Mouse (Mus musculus): ENCODE results near the gene Nat10.

DNA sequence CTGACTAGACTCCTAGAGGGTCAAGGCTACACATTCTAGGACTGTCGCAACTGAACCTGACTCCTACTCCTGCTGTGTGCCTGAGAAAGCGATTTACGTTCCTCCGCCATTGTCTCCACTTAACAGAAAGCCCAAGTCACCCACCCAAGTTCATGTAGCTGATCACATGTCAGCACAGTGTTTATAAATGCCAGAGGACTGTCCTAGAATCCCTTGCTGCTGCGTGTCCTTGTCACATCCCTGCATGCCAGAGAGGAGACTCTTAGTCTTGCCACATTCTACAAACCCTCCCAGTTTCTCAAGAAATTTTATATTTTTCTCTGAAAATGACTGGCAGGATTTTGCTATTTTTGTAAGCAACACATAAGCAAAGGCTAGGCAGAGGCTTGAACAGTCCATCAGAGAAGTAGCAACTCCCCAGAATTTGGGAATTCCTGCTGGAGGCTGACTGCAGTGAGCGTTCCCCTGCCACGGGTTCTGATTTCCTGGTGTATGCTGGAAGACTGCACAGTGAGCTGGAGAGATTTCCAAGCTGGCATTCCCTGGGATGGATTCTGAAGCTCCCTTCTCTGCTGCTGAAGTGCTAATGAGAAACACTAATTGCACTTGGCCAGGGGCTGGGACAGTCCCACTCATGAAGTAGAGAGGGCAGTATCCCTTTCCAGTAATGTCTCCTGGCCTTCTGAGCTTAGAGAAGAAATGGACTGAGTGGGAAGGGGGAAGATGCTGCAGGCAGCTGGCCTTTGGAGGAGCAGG, 83.3 kb downstream of the Nat10 start:
- TF ChIP-seq CTCF (IDR thresholded peaks at IDR 0.05) (no peak), POLR2A (IDR thresholded peaks at IDR 0.05; ENCODE audit: insufficient read depth, low read depth, low read length) (no peak)

Measured in heart, adult 2 months (tissue).